Mouse (Mus musculus) forebrain, embryonic 16.5 days (tissue): ENCODE measurements at regions not wholly inside any gene's neighbourhood (a gene's known extent, or its start where the extent isn't known, plus 50 kb on each side); places are given as distances from the start of the nearest gene placed in this dataset.

Source experiments
- ATAC-seq: fragments of 200-750 bp; cut with Nextera tagmentation; 2 replicates; pipeline ENCODE4 v1.8.0; 2017; ENCODE audit warnings: mild to moderate bottlenecking, moderate library complexity
- H3K27ac ChIP-seq: fragments of 300-500 bp; sonication (generic); 2 replicates; pipeline ENCODE4 v1.5.1; 2014; ENCODE audit warnings: low read length, control low read depth
- H3K27me3 ChIP-seq: fragments of 300-500 bp; sonication (generic); replicated peaks from 2 replicates; pipeline ENCODE4 v1.6.1; 2014; ENCODE audit warnings: low read length; ENCODE audit not compliant: control insufficient read depth, insufficient read depth
- H3K36me3 ChIP-seq: fragments of 300-500 bp; sonication (generic); 2 replicates; pipeline ENCODE4 v1.6.1; 2014; ENCODE audit not compliant: control insufficient read depth, insufficient read depth
- H3K4me1 ChIP-seq: fragments of 300-500 bp; sonication (generic); replicated peaks from 2 replicates; pipeline ENCODE4 v1.6.1; 2014; ENCODE audit warnings: low read length; ENCODE audit not compliant: control insufficient read depth, insufficient read depth
- H3K4me2 ChIP-seq: fragments of 300-500 bp; sonication (generic); 2 replicates; pipeline ENCODE4 v1.6.1; 2014; ENCODE audit warnings: mild to moderate bottlenecking, low read length, control low read depth
- H3K4me3 ChIP-seq: fragments of 300-500 bp; sonication (generic); replicated peaks from 2 replicates; pipeline ENCODE4 v1.5.1; 2014; ENCODE audit warnings: mild to moderate bottlenecking, low read length, control low read depth
- H3K9ac ChIP-seq: fragments of 300-500 bp; sonication (generic); replicated peaks from 2 replicates; pipeline ENCODE4 v1.6.1; 2014; ENCODE audit warnings: low read depth, low read length, control low read depth
- H3K9me3 ChIP-seq: fragments of 300-500 bp; sonication (generic); 2 replicates; pipeline ENCODE4 v1.6.1; 2016; ENCODE audit warnings: low read length; ENCODE audit not compliant: control insufficient read depth
- WGBS: fragments of 180-500 bp; shearing (Covaris S2); extraction: QIAGEN DNeasy Blood & Tissue Kit; methylation state at CpG from one replicate; pipeline ENCODE4 v1.1.7; 2014; 5-methylcytosine and 5-hydroxymethylcytosine counted together

DNA sequence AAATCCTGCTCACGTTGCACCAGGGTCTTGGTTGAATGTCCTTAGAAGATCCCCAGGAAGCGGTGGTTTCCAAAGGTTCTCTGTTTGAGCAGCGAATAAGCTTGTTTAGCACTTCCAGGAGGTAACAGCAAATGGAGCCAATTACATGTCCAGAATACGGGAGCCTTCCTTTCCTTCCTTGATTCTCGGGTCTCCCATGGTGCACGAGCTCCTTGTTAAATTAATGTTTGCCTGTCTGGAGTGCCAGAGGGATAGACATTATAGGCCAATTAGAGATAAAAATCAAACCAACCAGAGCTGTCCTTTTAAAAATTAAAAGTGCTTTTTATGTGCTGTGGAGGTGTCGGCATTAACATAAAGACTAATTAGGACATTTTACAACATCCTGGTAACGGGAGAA lies 437.0 kb downstream of the Slc4a3 start:
- Histone ChIP-seq H3K9me3 (no peaks in the 10 kb centered on the region), H3K36me3 (no peaks in the 10 kb centered on the region), H3K4me2 (no peak overlapping the region), H3K9ac (no peak overlapping the region), H3K27ac (no peak overlapping the region), H3K4me1 (peaks cover 2% of the 10 kb centered on the region), H3K27me3 (no peaks in the 10 kb centered on the region), H3K4me3 (no peak overlapping the region)
- WGBS: 30% methylated on average over 8 of the region's 8 CpGs
- ATAC-seq: no peak

DNA sequence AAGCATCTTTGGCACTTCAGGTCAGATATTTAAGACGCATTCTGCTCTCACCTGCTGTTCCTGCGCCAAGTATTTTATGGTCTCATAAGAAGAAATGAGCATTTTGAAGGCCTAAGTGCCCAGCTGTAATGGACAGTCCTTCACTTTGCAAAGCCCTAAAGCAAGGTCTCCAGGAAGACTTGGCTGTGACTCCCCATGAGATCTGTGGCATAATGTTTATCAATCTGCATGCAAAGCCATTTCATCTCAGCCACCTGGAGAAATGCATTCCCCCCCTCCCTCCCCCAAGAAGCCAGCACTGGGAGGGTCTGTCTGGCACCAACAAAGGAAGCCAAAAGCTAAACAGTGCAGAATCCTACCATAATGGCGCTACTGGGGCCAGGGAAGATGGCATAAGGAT lies 437.4 kb downstream of the Slc4a3 start:
- Histone ChIP-seq H3K4me1 (peaks cover 2% of the 10 kb centered on the region), H3K27ac (no peak overlapping the region), H3K27me3 (no peaks in the 10 kb centered on the region), H3K36me3 (no peaks in the 10 kb centered on the region), H3K4me3 (no peak overlapping the region), H3K9me3 (no peaks in the 10 kb centered on the region), H3K4me2 (no peak overlapping the region), H3K9ac (no peak overlapping the region)
- whole genome bisulfite sequencing: 65% methylated on average over 3 of the region's 3 CpGs
- no peak for ATAC-seq

DNA sequence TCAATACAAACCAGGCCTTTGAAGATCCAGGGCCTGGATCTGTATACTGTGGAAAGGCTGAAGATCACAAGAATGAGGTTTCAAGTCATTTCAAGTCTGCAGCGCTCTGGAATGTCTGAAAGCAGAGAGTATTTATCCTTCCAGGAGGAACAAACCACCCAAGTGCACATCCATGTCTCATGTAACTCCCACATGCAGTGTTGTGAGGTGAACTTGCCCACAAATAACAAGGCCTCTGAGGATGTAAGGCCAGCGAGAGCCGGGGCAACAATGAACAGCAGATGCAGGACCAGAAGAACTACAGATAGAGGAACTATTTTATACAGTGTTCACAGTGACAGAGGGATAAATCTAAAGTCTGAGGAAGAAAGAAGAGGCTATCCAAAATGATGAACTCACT lies 442.4 kb downstream of the Slc4a3 start:
- H3K4me2 ChIP-seq: no peak overlapping the region
- H3K27ac ChIP-seq: no peak overlapping the region
- no peaks in the 10 kb centered on the region for H3K27me3 ChIP-seq
- no peaks in the 10 kb centered on the region for H3K36me3 ChIP-seq
- 82% methylated on average over 3 of the region's 3 CpGs for WGBS
- H3K9ac ChIP-seq: no peak overlapping the region
- no peak for ATAC-seq
- no peak overlapping the region for H3K4me3 ChIP-seq
- H3K9me3 ChIP-seq: no peaks in the 10 kb centered on the region
- H3K4me1 ChIP-seq: no peaks in the 10 kb centered on the region; the same call in 1 of the 2 replicates

GRCm38 (mm10) chr1:75992039-75992438 lies 446.0 kb downstream of the Slc4a3 start:
- 90% methylated on average over 3 of the region's 3 CpGs for WGBS
- H3K9me3 ChIP-seq: no peaks in the 10 kb centered on the region
- H3K4me1 ChIP-seq: no peaks in the 10 kb centered on the region
- H3K27me3 ChIP-seq: no peaks in the 10 kb centered on the region
- H3K27ac ChIP-seq: no peak overlapping the region
- H3K4me3 ChIP-seq: no peak overlapping the region
- ATAC-seq: no peak
- H3K36me3 ChIP-seq: no peaks in the 10 kb centered on the region
- no peak overlapping the region for H3K4me2 ChIP-seq
- H3K9ac ChIP-seq: no peak overlapping the region

GRCm38 (mm10) chr1:75997222-75997621 lies 451.2 kb downstream of the Slc4a3 start:
- H3K27me3 ChIP-seq: no peaks in the 10 kb centered on the region
- H3K4me3 ChIP-seq: no peak overlapping the region
- no peaks in the 10 kb centered on the region for H3K36me3 ChIP-seq
- H3K27ac ChIP-seq: no peak overlapping the region
- H3K4me1 ChIP-seq: no peaks in the 10 kb centered on the region
- H3K4me2 ChIP-seq: no peak overlapping the region
- WGBS: 71% methylated on average over 3 of the region's 3 CpGs
- no peaks in the 10 kb centered on the region for H3K9me3 ChIP-seq
- no peak overlapping the region for H3K9ac ChIP-seq
- no peak for ATAC-seq

- ATAC-seq: no peak
- no peaks in the 10 kb centered on the region for H3K9me3 ChIP-seq
- no peak overlapping the region for H3K4me2 ChIP-seq
- no peaks in the 10 kb centered on the region for H3K4me1 ChIP-seq
- no peaks in the 10 kb centered on the region for H3K27me3 ChIP-seq
- H3K9ac ChIP-seq: no peak overlapping the region
- 72% methylated on average over 9 of the region's 9 CpGs for WGBS
- no peak overlapping the region for H3K27ac ChIP-seq
- H3K36me3 ChIP-seq: no peaks in the 10 kb centered on the region
- H3K4me3 ChIP-seq: no peak overlapping the region
Measured at GRCm38 (mm10) chr1:76001124-76001523, 455.1 kb downstream of the Slc4a3 start.

- Histone ChIP-seq H3K9me3 (no peaks in the 10 kb centered on the region), H3K36me3 (no peaks in the 10 kb centered on the region), H3K4me3 (no peak overlapping the region), H3K9ac (no peak overlapping the region), H3K27ac (no peak overlapping the region), H3K27me3 (no peaks in the 10 kb centered on the region), H3K4me2 (no peak overlapping the region), H3K4me1 (no peaks in the 10 kb centered on the region)
- no peak for ATAC-seq
- WGBS: 59% methylated on average over 3 of the region's 3 CpGs
Measured at GRCm38 (mm10) chr1:76009601-76010000, 463.5 kb downstream of the Slc4a3 start.

DNA sequence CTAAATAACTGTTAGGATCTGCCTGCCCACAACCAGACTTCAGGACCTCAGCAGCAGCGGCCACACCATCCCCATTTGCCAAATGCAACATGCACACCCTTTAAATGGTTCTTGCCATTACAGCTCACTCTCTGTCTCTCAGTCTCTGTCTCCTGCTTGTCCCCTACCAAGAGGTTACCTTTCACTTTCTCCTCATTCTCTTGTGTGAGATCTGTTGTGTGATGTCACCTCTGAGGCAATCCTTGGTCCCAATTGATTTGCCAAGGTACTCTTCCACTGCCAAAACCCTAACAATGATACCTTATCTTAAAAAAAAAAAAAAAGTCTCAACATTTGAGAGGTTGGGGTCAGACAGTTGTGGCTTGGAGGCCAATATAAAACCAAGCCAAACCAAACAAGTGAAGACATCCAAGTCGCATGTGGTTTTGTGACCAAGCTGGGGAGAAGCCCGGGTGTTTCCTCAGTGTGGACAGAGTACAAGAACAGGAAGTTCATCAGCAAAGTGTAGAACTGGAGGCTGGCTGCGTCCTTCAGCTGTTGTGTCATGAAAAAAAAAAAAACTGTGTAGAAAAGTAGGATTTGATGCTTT lies 464.2 kb downstream of the Slc4a3 start:
- H3K4me3 ChIP-seq: no peak overlapping the region
- no peaks in the 10 kb centered on the region for H3K27me3 ChIP-seq
- WGBS: 89% methylated on average over 4 of the region's 4 CpGs
- H3K36me3 ChIP-seq: no peaks in the 10 kb centered on the region
- no peak overlapping the region for H3K4me2 ChIP-seq
- H3K9ac ChIP-seq: no peak overlapping the region
- H3K27ac ChIP-seq: no peak overlapping the region
- ATAC-seq: no peak
- H3K4me1 ChIP-seq: no peaks in the 10 kb centered on the region
- H3K9me3 ChIP-seq: no peaks in the 10 kb centered on the region

- 80% methylated on average over 6 of the region's 6 CpGs for WGBS
- ATAC-seq: no peak
- H3K9me3 ChIP-seq: no peaks in the 10 kb centered on the region
Measured at GRCm38 (mm10) chr1:76018588-76018987, 472.5 kb downstream of the Slc4a3 start.

GRCm38 (mm10) chr1:76019071-76019470 lies 473.0 kb downstream of the Slc4a3 start:
- Histone ChIP-seq H3K4me3 (no peak overlapping the region), H3K9me3 (no peaks in the 10 kb centered on the region), H3K27me3 (no peaks in the 10 kb centered on the region), H3K4me2 (no peak overlapping the region), H3K9ac (no peak overlapping the region), H3K4me1 (no peaks in the 10 kb centered on the region), H3K36me3 (no peaks in the 10 kb centered on the region), H3K27ac (no peak overlapping the region)
- WGBS: 92% methylated on average over 11 of the region's 11 CpGs
- ATAC-seq: no peak

More at GRCm38 (mm10) chr1:76018588-76018987, 472.5 kb downstream of the Slc4a3 start:
- H3K36me3 ChIP-seq: no peaks in the 10 kb centered on the region
- no peaks in the 10 kb centered on the region for H3K4me1 ChIP-seq
- no peak overlapping the region for H3K27ac ChIP-seq
- H3K4me3 ChIP-seq: no peak overlapping the region
- H3K27me3 ChIP-seq: no peaks in the 10 kb centered on the region
- H3K9ac ChIP-seq: no peak overlapping the region
- H3K4me2 ChIP-seq: no peak overlapping the region
